Mouse (Mus musculus): Measurements from ENCODE around the gene Olfr1282. TPM values are rescaled to one million over a fixed set of nuclear protein-coding genes. Genes with fewer than 3 reads are reported as not detected.
"Not testable (repeated sequence)": the region's sequence is repeated elsewhere in the genome, so short reads cannot be mapped to it uniquely, and the experiment has no call there.

The Olfr1282 gene
- total RNA-seq (2021) = not detected
- long read RNA-seq, experiment 1 = 0 reads
- long read RNA-seq, experiment 2 = 0 reads

DNA sequence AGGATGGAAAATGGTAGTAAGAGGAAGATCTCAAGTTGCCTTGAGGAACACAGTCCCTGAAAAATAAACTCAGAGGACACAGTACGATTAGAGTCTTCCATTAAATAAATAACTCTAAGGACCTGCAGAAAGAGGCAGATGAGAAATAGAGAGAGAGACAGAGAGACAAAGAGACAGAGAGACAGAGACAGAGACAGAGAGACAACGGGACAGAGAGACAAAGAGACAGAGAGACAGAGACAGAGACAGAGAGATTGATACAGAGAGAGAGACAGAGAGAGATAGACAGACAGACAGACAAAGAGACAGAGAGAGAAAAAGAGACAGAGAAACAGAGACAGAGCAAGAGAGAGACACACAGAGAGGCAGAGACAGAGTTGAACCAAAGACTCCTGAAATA lies at the start of gene Olfr1282:
Gene Olfr1282, minus strand, starts transcription at position 101 of the 400 bp plus-strand sequence.
- no peak for DNase-seq (ENCODE audit: low spot score in 2 of 2)

DNA sequence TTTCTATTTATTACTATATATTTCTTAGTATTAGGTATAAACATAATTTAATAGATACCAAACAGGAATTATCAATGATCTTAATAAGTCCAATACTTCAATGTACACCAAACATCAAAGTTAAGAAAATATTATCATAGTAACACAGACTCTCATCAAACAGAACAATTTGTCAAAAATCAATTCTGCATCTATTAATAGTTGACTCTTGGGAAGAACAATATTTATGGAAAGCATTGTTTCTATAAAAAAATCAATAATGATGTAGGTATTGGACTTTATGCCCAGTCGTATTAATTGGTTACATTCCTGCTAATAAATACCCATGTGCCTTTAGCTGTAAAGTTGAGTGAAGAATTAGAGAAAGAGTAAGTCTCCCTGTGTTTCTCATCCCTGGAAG lies 39.3 kb upstream of the Olfr1282 start, which contains the start of gene Olfr1284:
Gene Olfr1284, plus strand, starts transcription at position 301 of the 400 bp plus-strand sequence.
- no peak for DNase-seq (ENCODE audit: low spot score in 2 of 2)

DNA sequence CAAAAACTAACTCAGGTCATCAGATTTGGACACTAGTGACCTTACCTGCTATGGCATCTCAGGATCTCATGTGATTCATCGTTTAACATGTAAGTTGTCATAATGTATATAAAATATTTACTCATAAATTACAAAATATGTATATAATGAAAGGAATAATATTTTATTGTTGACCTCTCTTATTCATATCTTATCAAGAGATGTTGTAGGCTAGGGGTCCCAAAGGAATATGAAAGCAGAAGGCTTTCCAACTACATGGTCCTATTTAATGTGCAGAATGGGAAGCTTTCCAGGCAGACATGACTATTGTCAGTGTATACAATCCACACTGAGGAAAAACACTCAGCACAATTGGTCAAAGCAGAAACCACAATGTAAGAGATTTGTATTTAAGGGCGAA lies 30.6 kb upstream of the Olfr1282 start, which contains the start of gene Olfr1283:
Gene Olfr1283, plus strand, starts transcription at position 301 of the 400 bp plus-strand sequence.
- no peak for DNase-seq (ENCODE audit: low spot score in 2 of 2)

GRCm38 (mm10) chr2:111333721-111334120 lies 2.2 kb downstream of the Olfr1282 start:
- not testable (repeated sequence) for DNase-seq (ENCODE audit: low spot score in 2 of 2)

DNA sequence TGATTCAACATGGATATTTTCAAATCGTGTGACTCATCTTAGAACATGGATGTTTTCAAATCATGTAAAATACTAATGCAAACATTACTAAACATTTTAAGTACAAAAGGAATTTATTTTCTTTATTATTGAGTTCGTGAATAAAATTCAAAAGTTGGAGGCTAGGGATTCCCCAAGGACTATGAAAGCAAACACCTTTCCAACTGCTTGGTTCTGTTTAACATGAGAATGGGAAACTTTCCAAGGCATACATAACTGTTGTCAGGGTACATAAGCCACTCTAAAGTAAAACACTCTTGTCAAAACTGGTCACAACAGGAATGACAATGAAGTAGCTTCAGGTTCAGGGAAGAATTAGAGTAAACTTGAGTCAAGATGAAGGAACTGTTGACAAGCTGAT lies 9.7 kb downstream of the Olfr1282 start, which contains the start of gene Olfr1281:
Gene Olfr1281, plus strand, starts transcription at position 301 of the 400 bp plus-strand sequence.
- DNase-seq (ENCODE audit: low spot score in 2 of 2) = no peak

DNA sequence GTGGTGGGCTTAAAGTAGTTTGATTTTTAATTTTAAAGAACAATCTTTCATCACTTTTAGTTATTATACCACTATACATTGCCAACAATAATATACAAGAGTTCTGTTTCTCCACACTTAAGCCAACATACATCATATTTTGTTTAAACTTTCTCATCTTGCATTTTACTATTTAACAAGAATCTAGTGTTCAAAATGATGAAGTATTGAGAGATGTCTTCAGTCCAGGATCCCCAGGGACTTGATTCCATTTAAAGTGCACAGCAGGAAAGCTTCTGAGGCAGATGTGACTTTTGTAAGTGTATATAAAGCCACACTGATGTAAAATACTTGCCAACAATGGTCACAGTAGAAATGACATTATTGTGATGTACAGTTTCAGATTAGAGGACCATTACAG lies 22.2 kb downstream of the Olfr1282 start, which contains the start of gene Olfr1280:
Gene Olfr1280, plus strand, starts transcription at position 301 of the 400 bp plus-strand sequence.
- DNase-seq (ENCODE audit: low spot score in 2 of 2) = no peak

- no peak for DNase-seq (ENCODE audit: low spot score in 2 of 2)
Observed at GRCm38 (mm10) chr2:111300374-111300773, 35.5 kb downstream of the Olfr1282 start, which contains the start of gene Olfr1279. Gene Olfr1279 (plus strand): TSS chr2:111300635.

DNA sequence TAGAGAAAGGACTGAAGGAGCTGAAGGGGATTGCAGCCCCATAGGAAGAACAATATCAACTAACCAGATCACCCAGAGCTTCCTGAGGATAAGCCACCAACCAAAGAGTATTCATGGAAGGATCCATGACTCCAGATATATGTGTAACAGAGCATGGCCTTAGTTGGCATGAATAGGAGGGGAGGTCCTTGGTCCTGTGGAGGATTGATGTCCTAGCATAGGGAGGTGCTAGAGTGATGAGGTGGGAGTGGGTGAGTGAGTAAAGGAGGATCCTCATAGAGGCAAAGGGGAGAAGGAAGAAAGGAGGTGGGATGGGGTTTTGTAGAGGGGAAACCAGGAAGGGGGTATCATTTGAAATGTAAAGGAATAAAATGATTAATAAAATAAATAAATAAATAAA lies 37.3 kb downstream of the Olfr1282 start:
- DNase-seq (ENCODE audit: low spot score in 2 of 2) = no peak

DNA sequence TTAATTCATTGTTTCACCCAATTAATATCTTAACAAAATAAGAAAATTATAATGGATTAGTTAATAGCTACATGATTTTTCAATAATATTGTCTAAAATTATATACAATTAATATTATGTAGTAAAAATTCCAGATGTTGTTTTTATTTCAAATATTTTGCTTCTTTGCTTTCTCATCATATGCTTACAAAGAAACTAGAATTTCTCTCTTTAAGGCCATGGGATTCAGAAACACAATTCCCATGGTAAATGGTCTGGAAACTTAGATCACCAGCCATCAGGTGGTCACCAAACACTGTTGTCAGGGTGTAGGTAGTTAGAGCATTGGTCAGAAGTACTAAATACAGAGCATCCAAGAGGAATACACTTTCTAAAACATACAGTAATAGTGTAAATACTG lies 46.0 kb downstream of the Olfr1282 start, which contains the start of gene Olfr1278:
Gene Olfr1278, plus strand, starts transcription at position 301 of the 400 bp plus-strand sequence.
- no peak for DNase-seq (ENCODE audit: low spot score in 2 of 2)

Other genes with a start within 250 kb of the Olfr1282 start
- not detected for gene Gm13941, start 230.1 kb downstream of the Olfr1282 start, total RNA-seq (2021)
- gene Gm15130, start 183.1 kb downstream of the Olfr1282 start, total RNA-seq (2021) = not detected
- gene 4930430A15Rik, start 106.5 kb downstream of the Olfr1282 start, total RNA-seq (2021) = not detected
- gene Olfr1275, start 100.8 kb downstream of the Olfr1282 start, total RNA-seq (2021) = not detected
- gene Olfr1276, start 81.6 kb downstream of the Olfr1282 start, total RNA-seq (2021) = not detected
- not detected for gene Olfr1277, start 62.0 kb downstream of the Olfr1282 start, total RNA-seq (2021)
- gene Olfr1278, start 45.9 kb downstream of the Olfr1282 start, total RNA-seq (2021) = not detected
- gene Olfr1279, start 35.4 kb downstream of the Olfr1282 start, total RNA-seq (2021) = not detected
- not detected for gene Olfr1280, start 22.1 kb downstream of the Olfr1282 start, total RNA-seq (2021)
- gene Olfr1281, start 9.6 kb downstream of the Olfr1282 start, total RNA-seq (2021) = not detected
- not detected for gene Olfr1283, start 30.7 kb upstream of the Olfr1282 start, total RNA-seq (2021)
- gene Olfr1284, start 39.4 kb upstream of the Olfr1282 start, total RNA-seq (2021) = not detected
- not detected for gene Olfr1286, start 87.0 kb upstream of the Olfr1282 start, total RNA-seq (2021)
- gene Olfr1287, start 113.1 kb upstream of the Olfr1282 start, total RNA-seq (2021) = not detected
- not detected for gene Olfr1288, start 138.0 kb upstream of the Olfr1282 start, total RNA-seq (2021)
- gene Olfr1289, start 144.7 kb upstream of the Olfr1282 start, total RNA-seq (2021) = not detected
- gene Olfr1290, start 157.8 kb upstream of the Olfr1282 start, total RNA-seq (2021) = not detected
- gene Olfr1291-ps1, start 161.1 kb upstream of the Olfr1282 start, total RNA-seq (2021) = not detected
- gene Olfr1293-ps, start 189.1 kb upstream of the Olfr1282 start, total RNA-seq (2021) = not detected
- gene Olfr1294, start 204.2 kb upstream of the Olfr1282 start, total RNA-seq (2021) = not detected
- not detected for gene Olfr1295, start 233.6 kb upstream of the Olfr1282 start, total RNA-seq (2021)

Measured in adrenal gland, postnatal 4 days (tissue).